Mouse (Mus musculus): ENCODE measurements at regions not wholly inside any gene's neighbourhood (a gene's known extent, or its start where the extent isn't known, plus 50 kb on each side); places are given as distances from the start of the nearest gene placed in this dataset.
A peak's percentile ranks its signal among the peaks of the same experiment; 100 is the strongest.

- DNase-seq (ENCODE audit: low spot score) = no peak
Observed at GRCm38 (mm10) chr3:137482546-137482945, 138.9 kb upstream of the Ddit4l start.

- DNase-seq (ENCODE audit: low spot score) = peak; percentile 9
Observed at GRCm38 (mm10) chr3:137482971-137483370, 138.4 kb upstream of the Ddit4l start.

DNA sequence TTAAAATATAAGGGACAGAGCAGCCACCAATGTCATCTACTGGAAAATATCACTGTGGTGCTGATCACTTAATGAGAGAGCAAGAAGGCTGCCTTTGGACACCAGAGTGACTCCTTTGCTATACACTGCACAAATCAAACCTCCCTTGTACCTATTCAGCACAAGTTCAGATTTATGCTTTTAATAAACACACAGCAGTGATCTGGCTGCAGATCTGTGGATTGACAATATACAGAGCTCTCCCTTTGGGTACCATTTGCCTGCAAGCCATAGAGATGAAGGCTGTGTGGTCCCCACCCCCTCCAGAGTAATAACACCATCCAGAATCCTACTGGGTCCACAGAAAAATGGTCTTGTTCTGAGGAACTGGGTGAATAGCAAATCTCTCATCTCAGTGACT is 131.8 kb upstream of the Ddit4l start:
- no peak for DNase-seq (ENCODE audit: low spot score)

GRCm38 (mm10) chr3:137491508-137492019 is 129.8 kb upstream of the Ddit4l start:
- DNase-seq (ENCODE audit: low spot score) = no peak

DNA sequence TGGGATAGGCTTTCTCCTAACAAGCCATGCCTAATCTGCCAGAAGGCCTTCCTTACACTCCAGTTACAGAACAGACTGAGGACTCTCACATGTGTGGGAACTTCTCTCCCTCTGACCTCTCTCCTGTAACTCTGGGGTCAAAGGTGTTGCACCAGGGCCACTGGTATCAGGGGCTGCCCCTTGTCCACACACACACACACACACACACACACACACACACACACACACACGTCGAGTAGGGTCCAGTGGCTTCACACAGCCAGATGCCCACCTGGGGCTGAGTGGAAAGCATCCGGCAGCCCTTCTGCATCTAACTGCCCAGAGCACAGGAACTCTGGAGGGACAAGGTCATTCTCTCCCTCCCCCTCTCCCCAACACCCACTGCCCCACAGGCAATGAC is 123.1 kb upstream of the Ddit4l start:
- DNase-seq (ENCODE audit: low spot score) = no peak

DNA sequence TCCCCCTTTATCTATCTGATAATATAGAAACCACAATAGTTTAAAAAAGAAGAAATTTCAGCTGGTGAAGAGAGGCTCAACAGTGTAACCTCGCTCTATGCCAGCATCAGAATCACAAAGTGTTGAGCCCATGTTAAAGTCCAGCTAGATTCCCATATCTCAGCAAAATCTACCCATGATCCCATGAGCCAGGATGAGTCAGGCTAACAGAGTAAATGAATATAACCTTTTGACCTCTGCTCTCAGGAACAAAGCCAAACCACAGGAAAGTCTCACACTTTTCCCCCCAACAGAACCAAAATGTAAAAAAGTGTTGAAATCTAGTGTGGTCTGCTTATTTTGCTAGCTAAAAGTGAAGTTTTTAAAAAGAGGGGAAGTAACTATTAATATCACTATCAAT is 110.1 kb upstream of the Ddit4l start:
- no peak for DNase-seq (ENCODE audit: low spot score)

DNA sequence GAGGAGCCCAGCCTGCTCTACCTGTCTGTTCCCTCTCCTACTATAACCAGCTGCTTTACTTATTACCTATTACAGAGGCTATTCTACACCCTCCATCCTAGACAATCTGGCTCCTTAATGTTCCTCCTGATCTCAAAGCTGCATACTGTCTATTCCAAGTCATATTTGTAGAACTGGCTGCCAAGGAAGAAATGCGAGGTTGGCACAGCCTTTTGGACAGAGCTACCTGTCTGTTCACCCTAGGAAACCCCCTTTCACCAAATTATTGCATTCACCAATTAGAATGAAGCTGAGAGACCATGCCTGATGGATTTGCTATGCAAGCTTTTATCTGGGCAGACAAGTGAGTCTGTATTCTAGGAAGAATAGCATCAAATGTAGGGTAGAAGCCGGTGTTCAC is 109.0 kb upstream of the Ddit4l start:
- no peak for DNase-seq (ENCODE audit: low spot score)

DNA sequence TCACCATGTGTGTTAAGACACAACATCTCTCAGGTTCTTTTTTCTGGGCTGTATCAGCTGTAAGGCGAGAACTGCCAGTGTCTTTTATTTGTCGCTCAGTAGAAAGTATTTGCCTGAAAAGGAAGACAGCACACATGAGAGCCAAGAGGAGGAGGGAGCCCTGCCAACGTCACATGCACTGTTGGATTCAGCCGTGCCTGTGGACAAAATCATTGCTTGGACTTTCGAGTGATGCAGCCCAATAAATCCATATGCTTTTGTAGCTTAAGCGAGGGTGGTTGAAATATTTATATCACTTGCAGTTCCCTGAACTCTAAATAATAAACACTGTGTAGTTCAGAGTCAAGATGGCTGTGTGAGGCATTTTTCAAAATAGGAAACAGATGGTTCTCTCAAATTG is 108.4 kb upstream of the Ddit4l start:
- no peak for DNase-seq (ENCODE audit: low spot score)

- peak; percentile 53 for DNase-seq (ENCODE audit: low spot score)
Observed at GRCm38 (mm10) chr3:137514238-137514637, 107.2 kb upstream of the Ddit4l start.

GRCm38 (mm10) chr3:137517433-137517832 is 104.0 kb upstream of the Ddit4l start:
- no peak for DNase-seq (ENCODE audit: low spot score)

- no peak for DNase-seq (ENCODE audit: low spot score)
Observed at GRCm38 (mm10) chr3:137520191-137520590, 101.2 kb upstream of the Ddit4l start.

- DNase-seq (ENCODE audit: low spot score) = peak; percentile 79
Observed at GRCm38 (mm10) chr3:137525606-137526575, 95.5 kb upstream of the Ddit4l start.

GRCm38 (mm10) chr3:137529592-137529960 is 91.8 kb upstream of the Ddit4l start:
- no peak for DNase-seq (ENCODE audit: low spot score)

DNA sequence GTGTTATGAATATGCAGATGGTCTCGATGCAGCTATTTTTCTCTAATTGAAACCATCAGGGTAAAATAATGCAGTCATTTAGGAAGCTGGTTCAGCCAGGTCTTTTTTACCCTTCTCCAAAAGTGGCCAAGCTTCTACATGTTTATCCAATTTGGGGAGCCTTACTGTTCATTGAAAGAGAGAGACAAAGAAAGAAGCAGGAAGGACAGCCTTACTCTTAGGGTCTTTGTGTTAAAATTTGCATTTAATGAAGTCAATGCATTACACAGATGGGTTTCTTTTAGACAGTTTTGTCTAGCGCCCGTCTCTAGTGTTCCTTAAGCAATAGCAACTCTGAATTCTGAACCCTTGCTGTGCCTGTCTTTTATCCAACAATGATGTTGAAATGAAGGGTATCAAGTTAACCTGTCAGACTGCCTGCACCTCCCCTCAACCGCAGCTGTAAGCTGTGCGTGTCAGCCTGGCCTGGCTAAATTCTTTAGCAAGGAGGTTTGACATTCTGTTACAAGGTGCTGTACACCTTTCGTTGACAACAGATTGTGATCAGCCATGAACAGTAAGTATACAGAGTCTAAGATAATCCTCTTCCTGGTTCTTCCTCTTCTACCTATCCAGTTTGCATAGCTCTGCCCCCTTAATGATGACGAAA is 91.3 kb upstream of the Ddit4l start:
- DNase-seq (ENCODE audit: low spot score) = no peak

- peak; percentile 65 for DNase-seq (ENCODE audit: low spot score)
Observed at GRCm38 (mm10) chr3:137541666-137542065, 79.7 kb upstream of the Ddit4l start.

DNA sequence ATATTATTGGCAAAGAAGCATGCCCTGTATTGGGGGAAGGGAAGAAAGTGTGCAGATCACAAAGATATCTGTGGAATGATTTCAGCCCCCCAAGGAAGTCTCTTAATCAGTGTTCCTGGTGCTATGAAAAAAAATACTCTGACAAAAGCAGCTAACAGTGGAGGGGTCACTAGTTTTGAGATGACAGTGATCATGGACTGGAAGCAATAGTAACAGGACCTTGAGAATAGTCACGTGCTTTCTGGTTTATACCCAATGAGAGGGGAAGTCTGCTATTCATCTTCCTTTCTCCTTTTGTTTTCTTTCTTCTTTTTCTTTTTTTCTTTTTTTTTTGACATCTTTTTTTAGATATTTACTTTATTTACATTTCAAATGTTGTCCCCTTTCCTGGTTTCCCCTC is 79.1 kb upstream of the Ddit4l start:
- DNase-seq (ENCODE audit: low spot score) = no peak

GRCm38 (mm10) chr3:137547414-137547877 is 74.0 kb upstream of the Ddit4l start:
- peak; percentile 39 for DNase-seq (ENCODE audit: low spot score)

DNA sequence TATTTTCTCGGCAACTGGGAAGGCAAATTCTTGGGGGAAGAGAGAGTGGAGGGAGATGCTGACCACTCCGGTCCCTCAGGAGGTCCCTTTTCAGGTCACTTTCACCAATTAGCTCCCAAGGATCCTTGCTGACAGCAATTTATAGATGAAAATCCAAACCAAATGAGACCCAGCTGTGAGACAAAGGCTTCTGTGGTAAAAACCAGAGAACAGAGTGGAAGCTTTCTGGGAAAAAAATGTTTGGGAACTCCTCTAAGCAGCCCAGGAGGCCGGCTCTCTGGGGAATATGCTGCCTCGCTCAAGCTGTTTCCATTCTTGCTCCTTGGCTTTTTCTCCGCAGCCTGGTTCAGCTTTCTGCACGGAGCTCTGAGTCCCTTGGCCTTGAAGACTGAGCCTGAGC is 73.5 kb upstream of the Ddit4l start:
- DNase-seq (ENCODE audit: low spot score) = peak; percentile 63

GRCm38 (mm10) chr3:137550708-137551107 is 70.7 kb upstream of the Ddit4l start:
- no peak for DNase-seq (ENCODE audit: low spot score)

DNA sequence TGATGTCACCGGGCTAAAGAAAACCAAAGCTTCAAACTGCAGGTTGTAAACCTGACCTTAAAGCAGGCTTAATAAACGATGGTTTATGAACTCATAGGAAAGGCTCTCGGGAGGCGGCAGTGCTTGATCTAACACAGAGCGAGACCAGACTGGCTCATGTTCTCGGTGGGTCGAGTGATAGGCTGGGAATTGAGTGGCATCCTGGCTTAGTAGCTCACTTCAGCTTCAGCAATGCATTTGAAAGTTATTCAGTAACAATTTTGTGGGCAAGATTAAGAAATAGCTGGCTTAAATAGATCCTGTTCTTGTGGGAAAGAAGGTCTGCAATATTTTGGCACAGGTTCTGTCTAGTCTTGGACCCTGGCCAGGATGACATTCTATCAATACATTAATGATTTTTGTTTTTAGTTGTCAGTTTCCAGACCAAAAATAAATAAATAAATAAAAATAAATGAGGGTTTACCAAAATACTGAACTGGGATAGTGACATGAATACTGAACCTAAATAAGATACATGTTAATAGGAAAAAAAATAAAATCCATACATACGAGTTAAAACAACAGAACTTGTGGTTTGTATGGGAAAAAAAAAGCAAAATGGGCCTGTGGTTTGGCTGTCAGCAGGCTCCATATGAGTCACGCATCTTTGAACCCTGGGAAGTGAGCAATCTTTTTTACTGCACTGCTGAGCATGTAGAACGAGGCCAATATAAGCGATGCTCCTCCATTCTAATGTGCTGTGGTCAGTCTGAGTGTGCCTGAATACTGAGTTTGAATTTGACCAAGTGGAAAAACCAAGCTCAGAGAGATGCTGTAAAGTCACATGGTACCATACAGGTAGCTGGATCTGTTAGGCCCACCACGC is 68.7 kb upstream of the Ddit4l start:
- DNase-seq (ENCODE audit: low spot score) = no peak

DNA sequence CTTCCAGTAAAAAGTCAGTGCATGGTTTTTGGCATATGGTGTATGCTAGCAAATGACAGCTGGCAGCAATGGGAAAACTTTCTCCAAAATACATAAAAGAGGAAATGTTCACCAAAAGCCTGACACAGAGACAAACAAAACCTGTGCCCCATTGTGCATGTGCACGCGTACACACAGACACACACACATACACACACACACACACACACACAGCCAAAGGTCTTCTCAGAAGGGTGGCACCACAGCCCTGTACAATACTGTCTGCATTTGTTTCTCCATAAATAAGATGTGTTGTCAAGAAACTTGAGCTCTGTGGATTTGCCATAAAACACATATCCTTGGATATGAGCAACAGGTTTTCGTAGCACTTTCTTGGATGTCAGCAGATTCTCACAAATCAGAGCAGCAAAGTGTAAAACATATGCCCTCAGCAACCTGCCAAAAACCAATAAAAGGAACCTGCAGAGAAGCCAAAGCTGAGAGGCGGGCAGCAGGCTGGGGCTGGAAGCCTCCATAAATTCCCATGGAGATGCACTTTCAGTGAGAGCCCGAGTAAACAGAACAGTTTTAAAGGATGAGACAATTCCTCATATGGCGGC is 60.5 kb upstream of the Ddit4l start:
- peak; percentile 62 for DNase-seq (ENCODE audit: low spot score)

All from gastrocnemius, adult 18-20 months (tissue).